Mouse (Mus musculus): ENCODE data around the gene Cebpb.
A peak's percentile ranks its signal among the peaks of the same experiment; 100 is the strongest.

Gene Cebpb

GRCm38 (mm10) chr2:167665972-167666713, 22.6 kb upstream of the Cebpb start:
- DNase-seq (ENCODE audit: low read depth, low spot score), result no peak

DNA sequence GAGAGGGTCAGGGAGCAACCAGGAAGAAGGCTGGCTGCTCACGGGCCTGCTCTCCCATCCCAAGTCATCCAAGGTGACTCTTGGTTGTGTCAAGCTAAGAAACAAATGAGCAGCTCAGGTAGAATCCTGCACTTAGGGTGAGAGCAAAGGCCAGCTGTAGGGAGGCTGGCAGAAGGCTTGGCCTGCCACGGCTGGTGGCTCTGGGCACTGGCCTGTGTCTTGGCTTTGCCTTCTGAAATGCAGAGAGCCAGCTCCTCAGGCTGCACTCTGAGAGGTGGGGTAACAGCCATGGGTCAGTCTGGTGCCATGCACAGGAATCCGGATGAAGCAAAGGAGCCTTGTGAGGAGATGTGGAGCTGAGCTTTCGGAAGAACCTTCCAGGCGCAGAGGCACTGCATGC, 20.3 kb upstream of the Cebpb start:
- DNase-seq (ENCODE audit: low read depth, low spot score), result no peak

GRCm38 (mm10) chr2:167669398-167669797, 19.3 kb upstream of the Cebpb start:
- no peak for DNase-seq (ENCODE audit: low read depth, low spot score)

DNA sequence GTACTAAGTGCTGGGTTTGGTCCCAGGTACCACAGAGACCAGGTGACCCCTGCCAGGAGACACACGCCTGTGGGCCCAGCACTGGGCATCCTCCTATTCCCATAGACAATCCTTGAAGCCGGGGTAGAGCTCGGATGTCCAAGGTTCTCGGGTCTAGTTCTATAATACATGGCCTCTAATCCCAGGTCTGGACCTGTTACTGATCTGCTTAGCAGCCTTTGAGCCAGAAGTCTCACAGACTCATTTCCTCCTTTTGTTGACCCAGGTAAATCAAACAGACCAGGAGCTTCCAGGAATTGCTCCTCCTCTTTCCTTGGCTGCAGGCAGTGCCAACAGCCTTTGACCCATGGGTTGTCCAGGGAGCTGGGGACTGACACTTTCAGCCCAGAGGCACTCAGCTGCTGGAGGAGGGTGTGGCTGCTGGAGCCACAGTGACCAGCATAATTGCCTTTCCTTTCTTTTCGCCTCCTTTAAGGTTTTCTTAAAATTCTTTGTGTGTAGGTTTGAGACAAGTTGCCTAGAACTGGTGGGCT, 17.5 kb upstream of the Cebpb start:
- DNase-seq (ENCODE audit: low read depth, low spot score), result no peak

GRCm38 (mm10) chr2:167672212-167672685, 16.5 kb upstream of the Cebpb start:
- peak; percentile 92 for DNase-seq (ENCODE audit: low read depth, low spot score)

DNA sequence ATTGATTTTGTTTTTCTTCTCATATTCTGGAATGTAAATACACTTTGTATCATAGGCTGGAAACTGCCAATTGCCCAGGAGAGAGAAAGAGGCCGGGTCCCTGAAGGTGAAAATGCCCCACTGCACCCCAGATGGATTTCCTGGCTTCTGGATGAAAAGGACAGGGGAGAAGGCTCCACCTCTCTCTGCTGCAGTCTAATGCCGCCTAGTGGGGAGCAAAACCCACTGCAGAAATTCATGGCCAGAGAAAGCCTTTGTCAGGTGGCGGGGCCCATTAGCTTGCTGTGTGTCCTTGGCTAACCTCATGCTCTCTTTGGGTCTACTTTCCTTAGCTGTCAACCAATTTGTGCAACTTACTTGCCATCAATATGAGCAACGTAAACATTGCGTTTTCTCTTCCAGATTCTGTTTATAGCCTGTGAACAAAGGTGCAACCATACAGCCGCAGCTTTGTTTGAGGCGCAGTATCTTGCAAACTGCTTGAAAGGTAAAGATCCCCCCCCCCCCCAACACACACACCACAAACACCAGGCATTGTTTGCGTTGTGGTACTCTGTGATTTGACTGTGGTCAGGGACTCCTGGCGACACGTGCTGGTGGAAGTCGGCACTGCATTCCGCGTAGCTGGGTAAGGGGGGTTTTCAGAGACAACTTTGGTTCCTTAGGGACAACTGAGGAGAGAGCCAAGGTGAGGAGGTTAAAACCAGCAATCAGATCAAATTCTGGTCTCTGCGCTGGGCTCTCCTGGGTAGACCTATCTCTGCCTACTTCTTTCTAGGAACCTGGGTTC, 13.4 kb upstream of the Cebpb start:
- DNase-seq (ENCODE audit: low read depth, low spot score), result peak; percentile 70

GRCm38 (mm10) chr2:167678600-167678999, 10.1 kb upstream of the Cebpb start:
- peak; percentile 58 for DNase-seq (ENCODE audit: low read depth, low spot score)

- DNase-seq (ENCODE audit: low read depth, low spot score), result peak; percentile 91
Observed at GRCm38 (mm10) chr2:167679902-167680430, 8.7 kb upstream of the Cebpb start.

GRCm38 (mm10) chr2:167680657-167681056, 8.1 kb upstream of the Cebpb start:
- peak; percentile 80 for DNase-seq (ENCODE audit: low read depth, low spot score)

DNA sequence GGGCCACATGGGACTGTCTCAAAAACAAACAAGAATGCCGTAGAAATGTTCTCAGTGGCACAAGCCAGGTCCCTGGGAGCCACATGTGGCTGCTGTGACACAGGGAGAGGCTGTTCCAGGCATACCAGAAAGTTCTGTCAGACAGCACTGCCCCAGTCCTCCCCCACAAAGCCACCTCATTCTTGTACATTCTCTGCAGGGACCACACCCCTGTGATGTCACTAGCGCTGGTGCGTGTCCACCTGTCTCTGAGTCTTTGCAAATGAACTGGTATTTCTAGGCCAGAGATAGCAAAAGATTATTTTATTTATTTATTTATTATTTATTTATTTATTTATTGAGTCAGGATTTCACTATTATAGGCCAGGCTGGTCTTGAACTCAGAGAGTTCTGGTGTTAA, 5.0 kb upstream of the Cebpb start:
- DNase-seq (ENCODE audit: low read depth, low spot score), result no peak

- DNase-seq (ENCODE audit: low read depth, low spot score), result peak; percentile 88
Observed at GRCm38 (mm10) chr2:167685137-167685536, 3.6 kb upstream of the Cebpb start.

GRCm38 (mm10) chr2:167685865-167686264, 2.9 kb upstream of the Cebpb start:
- DNase-seq (ENCODE audit: low read depth, low spot score), result no peak

DNA sequence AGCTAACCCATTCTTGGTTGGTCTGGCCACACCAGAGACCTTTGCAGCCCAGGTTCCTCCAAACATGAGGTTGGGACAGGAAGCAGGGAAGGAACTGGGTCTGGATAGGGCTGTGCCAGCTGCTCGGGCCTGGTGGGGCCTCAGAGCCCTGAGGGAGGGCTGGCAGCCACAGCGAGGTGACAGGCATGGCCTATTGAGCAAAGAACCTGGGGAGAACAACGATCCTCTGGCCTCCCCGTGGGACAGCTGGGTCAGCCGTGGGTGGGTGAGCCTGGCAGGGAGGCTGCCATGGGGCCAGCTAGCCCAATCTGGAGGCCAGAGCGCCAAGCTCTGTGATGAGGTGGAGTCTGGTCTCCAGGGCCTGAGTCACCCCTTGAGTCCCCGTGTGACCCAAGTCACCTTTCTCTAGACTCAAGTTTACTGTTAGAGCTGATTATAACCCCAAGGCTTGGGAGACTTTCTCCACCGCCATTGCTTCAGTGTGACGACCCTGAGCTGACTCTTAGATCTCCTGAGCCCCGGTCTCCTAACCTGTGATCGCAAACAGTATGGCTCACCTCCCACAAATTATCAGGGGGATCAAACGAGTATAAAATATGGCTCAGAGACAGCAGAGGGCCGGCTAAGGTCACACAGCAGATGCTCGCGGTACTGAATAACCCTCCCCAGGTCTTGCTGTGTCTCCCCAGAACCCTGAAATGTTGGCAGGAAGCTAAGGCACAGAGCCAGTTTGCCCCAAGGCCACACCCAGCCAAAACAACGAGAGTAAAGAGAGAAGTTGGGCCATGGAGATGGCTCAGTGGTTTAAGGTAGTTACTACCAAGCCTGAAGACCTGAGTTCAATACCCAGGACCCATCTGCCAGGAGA, 2.1 kb upstream of the Cebpb start:
- DNase-seq (ENCODE audit: low read depth, low spot score), result no peak

DNA sequence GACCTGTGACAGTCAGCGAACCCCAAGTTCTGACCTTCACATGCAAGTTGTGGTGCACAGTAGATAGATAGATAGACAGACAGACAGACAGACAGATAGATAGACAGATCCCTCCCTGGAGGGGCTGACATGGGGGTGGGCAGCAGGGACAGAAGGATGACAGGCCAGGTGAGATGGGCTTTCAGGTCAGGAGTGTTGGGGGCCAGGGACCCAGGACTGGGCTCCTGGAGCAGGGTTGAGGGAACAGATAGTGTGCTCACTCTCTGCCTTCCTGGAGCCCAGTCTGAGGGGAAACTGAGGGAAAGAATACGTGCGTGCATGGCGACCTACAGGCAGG, 1.5 kb upstream of the Cebpb start:
- DNase-seq (ENCODE audit: low read depth, low spot score), result no peak

DNA sequence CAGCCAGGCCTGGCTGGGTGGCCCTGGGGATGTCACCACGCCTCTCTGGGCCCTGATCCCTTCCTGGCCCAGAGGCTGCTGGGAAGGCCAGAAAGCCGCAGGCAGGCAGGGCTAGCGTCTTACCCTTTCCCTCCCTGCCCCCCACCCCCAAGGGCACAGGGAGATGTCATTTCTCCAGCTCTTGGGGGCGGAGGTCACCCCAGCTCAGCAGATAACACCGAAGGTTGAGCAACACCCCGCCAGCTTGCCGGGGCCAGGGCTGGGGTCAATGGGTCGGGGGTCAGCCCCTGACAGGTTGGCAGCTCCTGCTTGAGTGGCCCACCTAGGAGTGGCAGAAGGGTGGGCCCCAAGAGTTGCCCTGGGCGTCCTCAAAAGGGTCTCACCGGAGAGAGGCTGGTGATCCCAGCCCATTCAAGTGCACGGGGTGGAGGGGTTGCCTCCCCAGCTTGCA, 1.0 kb upstream of the Cebpb start:
- no peak for DNase-seq (ENCODE audit: low read depth, low spot score)

DNA sequence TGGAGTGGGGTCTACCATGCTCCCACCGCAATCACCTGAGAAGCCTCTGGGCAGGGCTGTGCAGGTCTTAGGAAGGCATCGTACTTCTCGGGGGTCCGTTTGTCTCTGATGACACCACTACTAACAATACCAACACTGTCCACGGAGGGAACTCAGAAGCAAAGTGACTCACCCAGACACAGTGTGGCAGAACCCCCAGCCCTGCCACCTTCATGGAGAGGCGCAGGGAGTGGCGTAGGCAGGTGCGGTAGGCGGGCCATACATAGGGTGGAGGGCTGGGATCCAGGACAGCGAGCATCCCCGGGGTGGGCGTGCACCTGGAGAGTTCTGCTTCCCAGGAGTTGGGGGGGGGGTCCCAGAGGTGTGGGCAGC, 603 bp upstream of the Cebpb start:
- DNase-seq (ENCODE audit: low read depth, low spot score), result no peak

GRCm38 (mm10) chr2:167689501-167690218, 945 bp downstream of the Cebpb start, which contains the start of gene Tmem189:
Gene Tmem189 (minus strand): TSS chr2:167689822.
- DNase-seq (ENCODE audit: low read depth, low spot score), result peak; percentile 90

DNA sequence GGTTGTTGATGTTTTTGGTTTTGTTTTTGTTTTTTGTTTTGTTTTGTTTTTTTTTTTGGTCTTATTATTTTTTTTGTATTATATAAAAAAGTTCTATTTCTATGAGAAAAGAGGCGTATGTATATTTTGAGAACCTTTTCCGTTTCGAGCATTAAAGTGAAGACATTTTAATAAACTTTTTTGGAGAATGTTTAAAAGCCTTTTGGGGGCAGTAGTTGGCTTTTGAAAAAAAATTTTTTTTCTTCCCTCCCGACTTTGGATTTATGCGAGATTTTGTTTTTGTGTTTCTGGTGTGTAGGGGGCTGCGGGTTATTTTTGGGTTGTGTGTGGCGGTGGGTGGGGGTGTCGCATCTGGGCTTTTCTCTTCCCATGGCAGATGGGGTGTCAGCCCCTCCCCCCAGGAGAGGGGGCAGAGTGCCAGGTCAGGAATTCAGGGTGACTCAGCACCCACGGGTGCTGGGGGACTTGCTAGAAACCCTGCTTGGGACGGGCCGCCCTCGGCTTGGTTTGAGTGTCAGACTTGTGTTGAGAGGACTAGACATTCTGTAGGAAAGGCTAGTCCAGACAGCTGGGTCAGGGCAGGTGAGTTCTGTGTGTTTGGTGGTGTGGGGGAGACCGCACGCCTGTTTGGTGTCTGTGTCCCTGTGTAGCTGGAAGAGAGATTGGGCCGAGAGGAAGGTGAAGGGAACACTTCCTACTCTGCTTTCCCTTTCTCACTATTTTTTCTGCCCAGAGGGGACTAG, 1.7 kb downstream of the Cebpb start:
- DNase-seq (ENCODE audit: low read depth, low spot score), result peak; percentile 52

DNA sequence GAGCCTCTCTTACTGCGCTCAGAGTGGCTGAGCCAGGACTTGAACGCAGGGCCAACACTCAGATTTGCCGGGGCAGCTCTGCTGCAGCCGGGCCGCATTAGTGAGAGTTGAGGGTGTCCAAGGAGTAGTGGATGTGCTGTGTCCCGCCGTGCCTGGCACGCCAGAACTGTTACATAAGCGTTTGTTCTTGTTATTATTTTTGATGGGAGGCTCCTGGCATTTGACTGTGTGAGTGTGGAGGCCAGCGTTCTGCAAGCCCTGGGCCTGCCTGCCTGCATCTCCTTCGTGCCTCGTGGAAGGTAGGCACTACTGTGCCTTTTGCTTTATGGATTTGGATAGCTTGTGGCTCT, 2.2 kb downstream of the Cebpb start:
- no peak for DNase-seq (ENCODE audit: low read depth, low spot score)

DNA sequence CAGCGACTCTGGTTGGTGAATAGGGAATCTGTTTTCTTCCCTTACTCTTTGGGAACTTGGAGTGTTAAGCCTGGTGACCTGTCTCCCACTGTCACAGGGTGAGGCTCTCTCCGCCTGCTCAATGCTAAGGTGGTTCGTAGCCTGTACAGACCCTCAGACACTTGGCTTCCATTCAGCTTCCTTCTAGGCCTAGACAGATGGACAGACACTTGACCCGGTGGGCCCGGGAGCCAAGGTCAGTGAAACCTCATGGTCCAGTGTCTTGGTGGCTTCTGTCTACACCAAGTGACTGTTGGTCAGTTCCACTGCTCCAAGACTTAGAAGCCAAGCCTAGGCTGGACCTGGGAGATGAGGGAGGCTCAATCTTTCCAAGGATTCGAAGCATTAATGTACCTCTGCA, 2.7 kb downstream of the Cebpb start:
- no peak for DNase-seq (ENCODE audit: low read depth, low spot score)

All from A20 (cell line).